Mouse (Mus musculus): ENCODE data around the gene Dram1.
A peak's percentile ranks its signal among the peaks of the same experiment; 100 is the strongest.

Dram1 gene

DNA sequence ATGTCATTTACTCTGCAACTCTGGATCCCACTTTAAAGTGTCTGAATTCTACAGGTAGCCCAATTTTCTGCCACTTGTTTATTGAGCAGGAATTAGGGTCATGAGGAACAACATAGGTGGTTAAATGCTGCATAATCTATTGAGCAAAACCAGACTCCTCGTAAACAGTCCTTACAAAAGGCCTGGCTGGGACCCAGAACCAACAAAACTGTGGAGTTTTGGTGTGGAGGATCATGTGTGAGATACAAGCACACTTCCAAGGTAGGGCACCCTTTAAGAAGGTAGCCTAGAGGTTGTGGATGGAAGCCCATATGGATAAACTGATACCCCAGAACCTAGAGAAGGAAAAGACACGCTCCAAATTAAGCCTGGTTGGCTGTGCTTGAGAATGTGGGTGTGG, 28.2 kb downstream of the Dram1 start:
- no peak for DNase-seq (ENCODE audit: low read depth, low spot score)

DNA sequence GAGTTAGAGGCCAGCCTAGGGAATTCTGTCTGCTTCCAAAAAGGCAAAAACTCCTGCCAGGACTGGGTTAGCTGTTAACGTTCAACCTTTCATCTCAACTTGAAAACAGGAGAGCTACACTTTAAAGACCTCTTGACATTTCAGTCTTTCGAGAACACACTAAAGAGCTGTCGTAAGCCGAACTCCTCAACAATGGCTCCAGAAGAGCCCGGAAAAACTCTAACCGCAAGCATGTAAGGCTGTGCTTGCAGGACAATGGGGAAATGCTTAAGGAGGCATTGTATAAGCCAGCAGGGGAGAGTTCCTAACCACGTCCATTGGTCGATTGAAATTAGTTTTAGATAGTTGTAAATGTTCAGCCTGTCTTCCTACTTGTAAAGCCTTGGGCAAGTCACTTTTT, 29.1 kb downstream of the Dram1 start:
- peak; percentile 92 for DNase-seq (ENCODE audit: low read depth, low spot score)

- DNase-seq (ENCODE audit: low read depth, low spot score): peak; percentile 20
Measured at GRCm38 (mm10) chr10:88346454-88347245, 32.2 kb downstream of the Dram1 start.

DNA sequence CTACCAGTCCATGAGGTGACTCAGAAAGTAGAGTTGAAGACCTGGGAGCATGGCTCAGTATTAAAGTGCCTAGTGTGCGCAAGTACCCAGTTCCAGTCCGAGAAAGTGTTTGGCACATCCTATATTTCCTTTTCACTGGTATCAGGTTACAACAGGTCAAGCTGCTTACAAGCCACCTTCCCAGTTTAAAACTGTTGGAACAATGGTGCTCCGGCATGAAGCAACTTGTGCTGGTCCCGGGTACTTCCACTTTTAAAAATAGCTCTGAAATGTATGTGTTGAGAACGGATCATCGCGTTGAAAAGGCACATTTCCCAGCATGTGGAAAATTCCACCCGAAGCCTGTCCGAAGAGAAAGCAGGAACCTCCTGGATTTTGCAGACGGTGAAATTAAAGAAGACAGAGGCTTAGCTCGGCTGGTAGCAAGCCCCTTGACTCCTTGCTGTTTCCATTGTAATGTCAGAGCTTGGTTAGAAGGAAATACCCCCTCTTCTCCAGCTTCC, 32.9 kb downstream of the Dram1 start:
- DNase-seq (ENCODE audit: low read depth, low spot score): no peak

DNA sequence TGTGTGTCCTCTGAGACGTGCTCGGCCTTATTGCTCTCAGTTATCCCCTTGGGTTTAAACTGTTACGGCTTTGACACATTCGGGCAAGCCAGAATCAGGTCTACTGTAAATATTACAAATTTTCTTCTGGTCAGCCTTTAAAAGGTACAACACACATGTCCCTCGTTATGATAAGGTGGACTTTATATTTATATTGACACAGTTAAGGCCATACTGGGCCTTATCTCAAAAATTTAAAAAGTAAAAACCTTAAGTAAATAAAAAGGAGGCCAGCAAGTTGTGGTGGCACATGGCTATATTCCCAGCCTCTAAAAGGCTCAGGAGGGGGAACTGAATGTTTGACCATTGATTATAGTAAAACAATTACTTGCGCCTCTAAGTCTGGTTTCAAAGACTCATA, 37.5 kb downstream of the Dram1 start:
- DNase-seq (ENCODE audit: low read depth, low spot score): no peak

GRCm38 (mm10) chr10:88340660-88341059, 38.2 kb downstream of the Dram1 start:
- DNase-seq (ENCODE audit: low read depth, low spot score): no peak

GRCm38 (mm10) chr10:88330695-88331094, 48.2 kb downstream of the Dram1 start:
- DNase-seq (ENCODE audit: low read depth, low spot score): peak; percentile 25

GRCm38 (mm10) chr10:88328056-88328450, 50.8 kb downstream of the Dram1 start:
- DNase-seq (ENCODE audit: low read depth, low spot score): no peak

GRCm38 (mm10) chr10:88327160-88328055, 51.5 kb downstream of the Dram1 start:
- DNase-seq (ENCODE audit: low read depth, low spot score): peak; percentile 73

DNA sequence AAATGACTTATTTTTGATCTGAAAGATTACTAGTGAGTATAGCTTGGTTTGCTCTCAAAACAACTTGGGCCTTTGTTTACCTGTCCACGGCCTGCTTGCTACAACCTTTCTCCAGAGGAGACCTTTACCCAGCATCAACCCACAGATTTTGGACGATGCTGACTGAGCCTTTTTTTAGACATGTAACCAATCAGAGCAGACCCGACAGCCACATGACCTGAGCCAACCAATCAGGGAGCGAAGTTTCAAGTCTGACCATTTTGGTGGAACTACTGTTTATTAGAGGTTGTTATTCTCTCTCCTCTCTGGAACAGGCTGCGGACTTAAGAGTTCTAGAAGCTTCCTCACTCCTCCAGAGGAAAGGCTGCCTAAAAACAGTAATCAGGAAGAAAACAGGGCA, 57.1 kb downstream of the Dram1 start:
- peak; percentile 32 for DNase-seq (ENCODE audit: low read depth, low spot score)

GRCm38 (mm10) chr10:88320714-88321416, 58.0 kb downstream of the Dram1 start:
- no peak for DNase-seq (ENCODE audit: low read depth, low spot score)

DNA sequence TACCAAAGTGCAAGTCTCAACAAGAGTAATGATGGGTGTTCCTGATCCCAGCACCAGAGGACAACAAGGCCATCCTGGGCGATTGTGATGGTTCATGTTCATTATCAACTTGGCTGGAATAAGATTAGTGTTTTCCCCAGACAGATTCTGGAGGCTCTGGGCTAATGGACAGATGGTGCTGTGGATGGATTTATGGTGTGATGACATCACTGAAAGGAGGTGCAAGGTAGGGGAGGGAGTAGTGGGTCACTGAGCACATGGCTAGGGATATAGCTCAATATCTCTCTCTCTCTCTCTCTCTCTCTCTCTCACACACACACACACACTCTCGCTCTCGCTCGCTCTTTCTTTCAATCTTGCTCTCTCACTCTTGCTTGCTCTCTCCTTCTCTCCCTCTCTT, 60.7 kb downstream of the Dram1 start:
- DNase-seq (ENCODE audit: low read depth, low spot score): no peak

DNA sequence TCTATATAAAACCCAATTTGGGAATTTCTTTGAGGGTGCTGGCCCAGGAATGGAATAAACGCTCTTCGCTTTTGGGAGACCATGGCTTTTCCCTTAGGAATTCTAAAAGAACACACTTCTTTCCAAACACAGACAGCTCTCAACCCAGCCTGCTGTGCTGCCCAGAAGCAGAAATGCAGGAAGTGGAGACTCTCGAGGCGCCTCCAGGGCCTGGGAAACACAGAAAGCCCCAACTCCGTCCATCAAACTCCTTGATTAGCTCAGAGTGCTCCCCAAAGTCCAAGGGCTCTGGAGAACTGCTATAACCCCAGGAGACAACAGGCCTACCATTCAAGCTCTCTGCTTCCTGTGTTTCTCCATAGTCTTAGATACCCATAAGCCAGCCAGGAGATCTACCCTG, 61.7 kb downstream of the Dram1 start:
- DNase-seq (ENCODE audit: low read depth, low spot score): no peak

GRCm38 (mm10) chr10:88314841-88315240, 64.0 kb downstream of the Dram1 start:
- DNase-seq (ENCODE audit: low read depth, low spot score): no peak

GRCm38 (mm10) chr10:88309851-88310250, 69.0 kb downstream of the Dram1 start:
- no peak for DNase-seq (ENCODE audit: low read depth, low spot score)

- DNase-seq (ENCODE audit: low read depth, low spot score): peak; percentile 52
Measured at GRCm38 (mm10) chr10:88306235-88306634, 72.6 kb downstream of the Dram1 start.

DNA sequence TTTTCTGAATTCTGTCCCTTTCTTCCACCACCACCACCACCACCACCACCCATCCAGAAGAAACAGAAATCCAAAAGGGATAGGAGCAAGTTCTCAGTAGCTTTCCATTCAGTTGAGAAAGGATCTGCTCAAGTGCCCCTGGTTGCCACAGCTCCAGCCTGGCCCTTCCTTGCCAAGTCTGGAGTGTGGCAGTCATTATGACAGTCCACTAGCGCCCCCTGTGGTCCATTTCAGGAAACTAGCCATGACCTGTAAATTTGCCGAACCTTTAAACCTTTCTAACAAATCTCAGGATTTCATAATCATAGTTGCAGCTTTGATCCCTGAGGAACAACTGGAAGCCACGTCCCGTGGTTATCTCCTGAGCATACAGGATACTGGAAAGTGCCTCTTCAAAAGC, 74.6 kb downstream of the Dram1 start:
- peak; percentile 64 for DNase-seq (ENCODE audit: low read depth, low spot score)

GRCm38 (mm10) chr10:88303079-88303478, 75.8 kb downstream of the Dram1 start:
- no peak for DNase-seq (ENCODE audit: low read depth, low spot score)

- no peak for DNase-seq (ENCODE audit: low read depth, low spot score)
Measured at GRCm38 (mm10) chr10:88301802-88302470, 76.9 kb downstream of the Dram1 start.

GRCm38 (mm10) chr10:88296991-88297390, 81.9 kb downstream of the Dram1 start:
- DNase-seq (ENCODE audit: low read depth, low spot score): no peak

GRCm38 (mm10) chr10:88295091-88295490, 83.8 kb downstream of the Dram1 start:
- no peak for DNase-seq (ENCODE audit: low read depth, low spot score)

All from ES-CJ7 (cell line).